Comparison of ENCODE assay signal across 21 mouse cellular contexts in genomic region chr13:37715770-37716693, GRCm38 (mm10).
DNase-seq lines count a peak whose midpoint lies in the region; ATAC-seq lines count a peak whose summit lies in the region.
"Had no signal": no experiment of that assay in that cellular context is flagged by ENCODE, and none has a peak within 500 bp of the region (broad histone marks: within the 10 kb centered on the region; RNA-seq: fewer than 3 reads in every experiment).

No protein-coding gene starts in this region.

- H3K4me3 ChIP-seq in intestine, embryonic 15.5 days (replicated peaks) = no peak overlapping the region
- H3K4me3 ChIP-seq in liver, embryonic 16.5 days (ENCODE audit: low read depth, low read length) = no peak overlapping the region
- H3K4me3 ChIP-seq: embryonic facial prominence, embryonic 10.5 days; forebrain, embryonic 12.5 days; heart, adult 2 months; heart, embryonic 15.5 days; limb, embryonic 15.5 days; midbrain, embryonic 15.5 days had no signal

- H3K9ac ChIP-seq in intestine, embryonic 15.5 days = no peak overlapping the region
- no peak overlapping the region for H3K9ac ChIP-seq in liver, embryonic 16.5 days (ENCODE audit: low read depth, low read length)
- H3K9ac ChIP-seq: forebrain, embryonic 12.5 days; heart, embryonic 15.5 days; limb, embryonic 15.5 days; midbrain, embryonic 15.5 days had no signal

- H3K4me2 ChIP-seq in intestine, embryonic 15.5 days (replicated peaks) = 0 out of 2 replicates have a peak overlapping the region, but pooled peaks have one; percentile 9
- no peak overlapping the region for H3K4me2 ChIP-seq in liver, embryonic 16.5 days (ENCODE audit: low read depth, low read length)
- H3K4me2 ChIP-seq: forebrain, embryonic 12.5 days; heart, embryonic 15.5 days; limb, embryonic 15.5 days; midbrain, embryonic 15.5 days had no signal

- H3K27ac ChIP-seq in intestine, embryonic 15.5 days = peak overlapping the region; percentile 79
- H3K27ac ChIP-seq in liver, embryonic 16.5 days (ENCODE audit: low read length) = peak overlapping the region; percentile 68
- H3K27ac ChIP-seq: embryonic facial prominence, embryonic 10.5 days; forebrain, embryonic 12.5 days; heart, adult 2 months; heart, embryonic 15.5 days; limb, embryonic 15.5 days; midbrain, embryonic 15.5 days had no signal

- no peaks in the 10 kb centered on the region for H3K36me3 ChIP-seq in intestine, embryonic 15.5 days
- H3K36me3 ChIP-seq in liver, embryonic 16.5 days (ENCODE audit: control insufficient read depth, insufficient read depth) = no peaks in the 10 kb centered on the region
- H3K36me3 ChIP-seq: embryonic facial prominence, embryonic 10.5 days; forebrain, embryonic 12.5 days; heart, embryonic 15.5 days; limb, embryonic 15.5 days; midbrain, embryonic 15.5 days had no signal

- peaks cover 10% of the 10 kb centered on the region for H3K4me1 ChIP-seq in intestine, embryonic 15.5 days (replicated peaks)
- peaks cover 6% of the 10 kb centered on the region for H3K4me1 ChIP-seq in liver, embryonic 16.5 days (ENCODE audit: control insufficient read depth, low read depth, low read length)
- H3K4me1 ChIP-seq: forebrain, embryonic 12.5 days; limb, embryonic 15.5 days; midbrain, embryonic 15.5 days had no signal

- no peaks in the 10 kb centered on the region for H3K27me3 ChIP-seq in intestine, embryonic 15.5 days (replicated peaks)
- no peaks in the 10 kb centered on the region for H3K27me3 ChIP-seq in liver, embryonic 16.5 days (ENCODE audit: control insufficient read depth, insufficient read depth, low read depth, low read length)
- H3K27me3 ChIP-seq: CH12.LX; forebrain, embryonic 12.5 days; heart, embryonic 15.5 days; limb, embryonic 15.5 days; midbrain, embryonic 15.5 days had no signal

- WGBS in intestine, embryonic 15.5 days = 63% methylated on average over 15 of the region's 15 CpGs
- WGBS in liver, embryonic 16.5 days (ENCODE audit: insufficient replicate concordance) = 55% methylated on average over 15 of the region's 15 CpGs

- peak; percentile 65 for ATAC-seq in intestine, embryonic 15.5 days
- ATAC-seq in liver, embryonic 16.5 days (ENCODE audit: low read depth) = no peak
- ATAC-seq: hindbrain, embryonic 16.5 days; midbrain, embryonic 15.5 days had no signal

- H3K9me3 ChIP-seq in intestine, embryonic 15.5 days = no peaks in the 10 kb centered on the region
- no peaks in the 10 kb centered on the region for H3K9me3 ChIP-seq in liver, embryonic 16.5 days (replicated peaks; ENCODE audit: control insufficient read depth, low read length)
- H3K9me3 ChIP-seq: embryonic facial prominence, embryonic 10.5 days; forebrain, embryonic 12.5 days; heart, embryonic 15.5 days; limb, embryonic 15.5 days; midbrain, embryonic 15.5 days had no signal

- DNase-seq in lung, adult 18-20 months = peak; percentile 7 to 15
- no peak for DNase-seq in lung, postnatal 14 days
- DNase-seq in yolk sac, embryonic 10.5 days (ENCODE audit: low spot score) = peak; percentile 14
- DNase-seq in embryo, embryonic 10.5 days (ENCODE audit: low spot score) = no peak
- no peak for DNase-seq in kidney, postnatal 10 days
- DNase-seq in left cerebral cortex, adult 11 months (ENCODE audit: low spot score) = no peak
- DNase-seq: cerebellum, adult 2 months; cerebellum, postnatal 36 days; heart, adult 2 months; heart, postnatal 4 days; retina, postnatal 1 day; right cerebral cortex, postnatal 4 days had no signal

Comparison
In these comparisons a context has a peak if more than half of its experiments do, and no peak if none do; other contexts are left out.
1. DNase-seq: peak in lung, adult 18-20 months (2 of 2) and yolk sac, embryonic 10.5 days (single experiment); none in lung, postnatal 14 days (single experiment), embryo, embryonic 10.5 days (single experiment), kidney, postnatal 10 days (single experiment) and left cerebral cortex, adult 11 months (single experiment).